Mouse (Mus musculus): ENCODE measurements around the gene Atxn1. TPM values are rescaled to one million over a fixed set of nuclear protein-coding genes. Genes with fewer than 3 reads are reported as not detected.

The Atxn1 gene
- polyA plus RNA-seq, 1 experiment = 59.3 TPM

DNA sequence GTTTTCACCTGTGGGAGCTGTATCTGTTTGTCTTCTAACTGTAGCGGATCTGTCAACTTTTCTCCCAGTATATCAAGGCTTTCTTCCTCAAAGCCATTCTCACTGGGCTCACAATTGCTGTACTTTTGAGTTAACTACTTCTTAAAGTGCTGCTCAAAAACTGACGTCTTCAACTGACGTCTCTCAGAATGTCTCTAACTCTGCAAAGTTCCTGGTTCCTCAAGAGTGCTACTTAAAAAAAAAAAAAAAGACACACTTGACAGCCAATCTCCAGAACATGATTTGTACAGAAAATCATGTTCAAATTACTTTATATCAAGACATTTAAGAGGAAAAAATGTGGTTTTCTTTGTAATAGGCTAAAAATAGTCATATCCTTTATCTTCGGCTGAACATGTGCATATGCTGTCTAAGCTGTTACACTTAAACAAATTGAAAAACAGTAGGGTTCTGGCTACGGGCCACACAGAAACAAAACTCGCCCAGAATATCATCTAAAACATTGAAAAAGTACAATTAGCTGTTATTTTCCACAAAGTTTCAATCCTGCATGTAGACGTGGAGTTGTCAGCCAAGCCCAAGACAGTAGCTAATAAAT, 249.1 kb downstream of the Atxn1 start:
- Histone ChIP-seq H3K4me3 (ENCODE audit: insufficient read depth, low read length) (no peak overlapping the region), H3K27ac (ENCODE audit: insufficient read depth, low read length) (0 out of 2 replicates have a peak overlapping the region, but pooled peaks have one; percentile 19), H3K4me1 (ENCODE audit: control insufficient read depth, insufficient read depth, low read length) (peaks cover 11% of the 10 kb centered on the region)
- TF ChIP-seq POLR2A (IDR thresholded peaks at IDR 0.05; ENCODE audit: low read depth, low read length) (no peak), CTCF (IDR thresholded peaks at IDR 0.05; ENCODE audit: borderline replicate concordance, insufficient read depth, low read length) (no peak)

- Histone ChIP-seq H3K4me3 (ENCODE audit: insufficient read depth, low read length) (no peak overlapping the region), H3K4me1 (ENCODE audit: control insufficient read depth, insufficient read depth, low read length) (no peaks in the 10 kb centered on the region; the same call in 1 of the 2 replicates), H3K27ac (ENCODE audit: insufficient read depth, low read length) (peak overlapping the region; percentile 78)
- no peak for TF ChIP-seq CTCF (IDR thresholded peaks at IDR 0.05; ENCODE audit: borderline replicate concordance, insufficient read depth, low read length)
- no peak for TF ChIP-seq POLR2A (IDR thresholded peaks at IDR 0.05; ENCODE audit: low read depth, low read length)
Observed at GRCm38 (mm10) chr13:45710041-45710440, 254.8 kb downstream of the Atxn1 start.

GRCm38 (mm10) chr13:45709402-45709801, 255.4 kb downstream of the Atxn1 start:
- H3K4me3 ChIP-seq (ENCODE audit: insufficient read depth, low read length) = no peak overlapping the region
- TF ChIP-seq CTCF (IDR thresholded peaks at IDR 0.05; ENCODE audit: borderline replicate concordance, insufficient read depth, low read length) (no peak), POLR2A (IDR thresholded peaks at IDR 0.05; ENCODE audit: low read depth, low read length) (no peak)
- H3K4me1 ChIP-seq (ENCODE audit: control insufficient read depth, insufficient read depth, low read length) = no peaks in the 10 kb centered on the region; the same call in 1 of the 2 replicates
- peak overlapping the region; percentile 78 for H3K27ac ChIP-seq (ENCODE audit: insufficient read depth, low read length)

DNA sequence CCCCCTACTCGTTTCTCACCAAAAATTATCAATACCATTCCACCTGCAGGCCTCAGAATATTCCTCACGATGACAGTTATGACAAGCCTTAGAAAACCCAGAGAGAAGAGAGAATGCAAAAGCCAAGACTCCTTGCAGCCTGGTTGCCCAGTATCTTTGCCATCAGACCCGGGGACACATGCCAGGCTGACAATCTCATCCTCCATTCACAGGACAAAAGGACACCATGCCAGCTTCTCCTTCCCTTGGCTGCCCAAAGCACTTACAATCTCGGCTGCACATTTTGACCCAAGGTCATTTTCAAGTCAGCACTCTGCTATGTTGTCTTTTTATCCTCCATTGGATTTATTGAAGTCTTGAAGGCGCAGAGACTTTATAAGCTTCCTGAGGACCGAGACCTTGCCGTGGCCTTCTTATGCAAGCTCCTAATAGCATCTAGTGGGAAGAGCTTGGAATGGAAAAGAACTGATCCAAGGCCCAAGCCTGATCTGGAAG, 263.5 kb downstream of the Atxn1 start:
- H3K4me1 ChIP-seq (ENCODE audit: control insufficient read depth, insufficient read depth, low read length) = no peaks in the 10 kb centered on the region
- no peak overlapping the region for H3K27ac ChIP-seq (ENCODE audit: insufficient read depth, low read length)
- H3K4me3 ChIP-seq (ENCODE audit: insufficient read depth, low read length) = no peak overlapping the region
- TF ChIP-seq CTCF (IDR thresholded peaks at IDR 0.05; ENCODE audit: borderline replicate concordance, insufficient read depth, low read length) (no peak), POLR2A (IDR thresholded peaks at IDR 0.05; ENCODE audit: low read depth, low read length) (no peak)

- no peak overlapping the region for H3K4me3 ChIP-seq (ENCODE audit: insufficient read depth, low read length)
- TF ChIP-seq POLR2A (IDR thresholded peaks at IDR 0.05; ENCODE audit: low read depth, low read length) (no peak), CTCF (IDR thresholded peaks at IDR 0.05; ENCODE audit: borderline replicate concordance, insufficient read depth, low read length) (no peak)
- H3K27ac ChIP-seq (ENCODE audit: insufficient read depth, low read length) = no peak overlapping the region
- H3K4me1 ChIP-seq (ENCODE audit: control insufficient read depth, insufficient read depth, low read length) = no peaks in the 10 kb centered on the region
Observed at GRCm38 (mm10) chr13:45698982-45699381, 265.8 kb downstream of the Atxn1 start.

GRCm38 (mm10) chr13:45696009-45696408, 268.8 kb downstream of the Atxn1 start:
- TF ChIP-seq POLR2A (IDR thresholded peaks at IDR 0.05; ENCODE audit: low read depth, low read length) = no peak
- no peak for TF ChIP-seq CTCF (IDR thresholded peaks at IDR 0.05; ENCODE audit: borderline replicate concordance, insufficient read depth, low read length)
- Histone ChIP-seq H3K4me1 (ENCODE audit: control insufficient read depth, insufficient read depth, low read length) (peaks cover 3% of the 10 kb centered on the region; the same call in 1 of the 2 replicates), H3K27ac (ENCODE audit: insufficient read depth, low read length) (no peak overlapping the region), H3K4me3 (ENCODE audit: insufficient read depth, low read length) (no peak overlapping the region)

GRCm38 (mm10) chr13:45694921-45695437, 269.8 kb downstream of the Atxn1 start:
- peaks cover 3% of the 10 kb centered on the region; the same call in 1 of the 2 replicates for H3K4me1 ChIP-seq (ENCODE audit: control insufficient read depth, insufficient read depth, low read length)
- no peak overlapping the region for H3K4me3 ChIP-seq (ENCODE audit: insufficient read depth, low read length)
- H3K27ac ChIP-seq (ENCODE audit: insufficient read depth, low read length) = no peak overlapping the region
- TF ChIP-seq CTCF (IDR thresholded peaks at IDR 0.05; ENCODE audit: borderline replicate concordance, insufficient read depth, low read length) (no peak), POLR2A (IDR thresholded peaks at IDR 0.05; ENCODE audit: low read depth, low read length) (no peak)

GRCm38 (mm10) chr13:45693953-45694352, 270.9 kb downstream of the Atxn1 start:
- no peak for TF ChIP-seq POLR2A (IDR thresholded peaks at IDR 0.05; ENCODE audit: low read depth, low read length)
- TF ChIP-seq CTCF (IDR thresholded peaks at IDR 0.05; ENCODE audit: borderline replicate concordance, insufficient read depth, low read length) = no peak
- peaks cover 3% of the 10 kb centered on the region; the same call in 1 of the 2 replicates for H3K4me1 ChIP-seq (ENCODE audit: control insufficient read depth, insufficient read depth, low read length)
- peak overlapping the region; percentile 1; the same call in 1 of the 2 replicates for H3K27ac ChIP-seq (ENCODE audit: insufficient read depth, low read length)
- H3K4me3 ChIP-seq (ENCODE audit: insufficient read depth, low read length) = no peak overlapping the region

DNA sequence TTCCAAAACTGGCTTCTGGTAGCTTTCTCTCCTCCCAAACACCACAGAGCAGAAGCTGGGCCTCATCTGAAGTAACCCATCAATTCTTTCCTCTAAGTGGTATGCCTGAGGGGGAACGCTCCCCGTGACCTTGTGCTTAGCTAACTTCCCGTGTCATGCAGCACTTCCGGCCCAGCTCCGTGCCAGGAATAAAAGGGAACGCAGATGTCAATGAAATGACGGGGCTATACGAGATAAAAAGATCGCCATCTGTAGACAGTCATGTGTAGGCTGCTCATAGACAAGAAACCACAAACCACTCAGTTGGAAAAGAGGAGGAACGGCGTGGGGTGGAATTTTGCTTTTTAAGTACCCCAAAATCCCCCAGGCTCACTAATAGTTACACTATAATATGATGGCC, 271.3 kb downstream of the Atxn1 start:
- no peak for TF ChIP-seq POLR2A (IDR thresholded peaks at IDR 0.05; ENCODE audit: low read depth, low read length)
- TF ChIP-seq CTCF (IDR thresholded peaks at IDR 0.05; ENCODE audit: borderline replicate concordance, insufficient read depth, low read length) = no peak
- no peak overlapping the region for H3K4me3 ChIP-seq (ENCODE audit: insufficient read depth, low read length)
- H3K27ac ChIP-seq (ENCODE audit: insufficient read depth, low read length) = 0 out of 2 replicates have a peak overlapping the region, but pooled peaks have one; percentile 1
- peaks cover 3% of the 10 kb centered on the region; the same call in 1 of the 2 replicates for H3K4me1 ChIP-seq (ENCODE audit: control insufficient read depth, insufficient read depth, low read length)

GRCm38 (mm10) chr13:45693126-45693525, 271.7 kb downstream of the Atxn1 start:
- 0 out of 2 replicates have a peak overlapping the region, but pooled peaks have one; percentile 1 for H3K27ac ChIP-seq (ENCODE audit: insufficient read depth, low read length)

More at GRCm38 (mm10) chr13:45693126-45693525, 271.7 kb downstream of the Atxn1 start:
- TF ChIP-seq CTCF (IDR thresholded peaks at IDR 0.05; ENCODE audit: borderline replicate concordance, insufficient read depth, low read length) = no peak
- no peak for TF ChIP-seq POLR2A (IDR thresholded peaks at IDR 0.05; ENCODE audit: low read depth, low read length)
- no peak overlapping the region for H3K4me3 ChIP-seq (ENCODE audit: insufficient read depth, low read length)
- H3K4me1 ChIP-seq (ENCODE audit: control insufficient read depth, insufficient read depth, low read length) = peaks cover 3% of the 10 kb centered on the region; the same call in 1 of the 2 replicates
